Mouse (Mus musculus): ENCODE measurements around the gene Cela3b.

DNA sequence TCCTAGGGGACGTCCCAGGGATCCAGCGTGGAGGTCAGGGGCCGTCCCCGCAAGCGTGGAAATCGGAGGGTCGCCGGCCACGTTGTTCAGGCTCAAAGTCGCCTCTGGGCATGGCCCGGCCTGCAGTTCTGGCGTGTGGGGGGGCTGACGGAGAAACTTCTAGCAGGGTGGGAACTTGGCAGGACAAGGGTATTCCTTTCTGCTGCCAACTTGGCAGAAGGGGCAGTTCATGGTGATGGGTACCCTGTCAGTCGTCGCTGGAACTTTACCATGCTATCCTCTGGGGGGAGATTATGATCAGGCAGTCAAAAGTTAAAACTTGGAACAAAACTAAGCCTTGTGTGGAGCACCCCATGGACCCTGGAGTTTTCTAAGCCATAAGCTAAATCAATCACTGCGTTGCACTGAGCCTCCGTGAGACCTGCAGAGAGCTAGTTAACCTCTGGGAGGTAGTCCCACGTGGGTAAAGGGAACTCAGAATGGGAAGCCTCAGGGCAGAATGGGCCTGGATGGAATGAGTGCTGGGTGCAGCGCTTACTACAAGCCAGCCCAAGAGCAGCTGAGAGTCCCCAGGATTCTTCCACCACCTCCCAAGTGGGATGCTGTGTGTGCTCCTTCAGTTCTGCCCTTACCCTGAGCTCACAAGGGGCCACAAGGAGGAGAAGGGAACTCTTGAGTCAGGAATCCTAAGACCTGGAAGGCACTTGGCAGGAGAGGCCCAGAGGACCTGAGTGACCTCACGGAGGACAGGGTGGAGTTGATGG, 38.9 kb upstream of the Cela3b start:
- TF ChIP-seq POLR2A (IDR thresholded peaks at IDR 0.05; ENCODE audit: extremely low read depth, insufficient read depth, low read length) = no peak
- no peak for TF ChIP-seq CTCF (IDR thresholded peaks at IDR 0.05; ENCODE audit: extremely low read depth, insufficient read depth, low read length)

Data from cortical plate, adult 2 months (tissue).